Mouse (Mus musculus) small intestine, adult 2 months (tissue): ENCODE measurements around the gene Pigq.

Experiments used
- CTCF ChIP-seq: fragments of 200-500 bp; IDR thresholded peaks from 2 replicates; pipeline ENCODE4 v1.5.1; 2012; ENCODE audit warnings: low read depth, mild to moderate bottlenecking, control low read depth, inconsistent platforms, low read length, moderate library complexity, mixed read lengths; ENCODE audit not compliant: insufficient replicate concordance, insufficient read length; ENCODE audit errors: extremely low read depth
- POLR2A ChIP-seq: fragments of 200-500 bp; IDR thresholded peaks from 2 replicates; pipeline ENCODE4 v1.6.1; 2012; ENCODE audit warnings: low read depth, mild to moderate bottlenecking, control low read depth, inconsistent platforms, low read length, moderate library complexity

DNA sequence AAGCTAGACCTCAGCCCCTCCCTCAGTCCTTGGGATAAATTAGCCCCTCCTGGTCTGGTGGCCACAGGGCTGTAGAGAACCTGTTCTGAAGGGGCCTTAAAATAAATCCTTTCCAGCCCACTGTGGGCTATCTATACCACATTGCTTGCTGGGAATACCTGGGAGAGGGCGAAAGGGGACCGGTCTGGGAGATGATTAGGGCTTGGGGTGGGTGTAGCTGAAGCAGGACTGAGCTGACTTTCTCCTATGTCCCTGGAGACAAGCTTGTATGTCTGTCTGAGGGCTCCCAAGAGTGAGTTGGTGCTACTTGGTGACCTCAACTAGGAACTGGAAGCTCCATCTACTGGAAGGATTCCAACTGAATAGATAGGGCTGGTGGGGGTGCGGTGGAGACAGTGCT is 67.7 kb downstream of the Pigq start:
- no peak for TF ChIP-seq CTCF
- no peak for TF ChIP-seq POLR2A
